Mouse (Mus musculus) embryonic facial prominence, embryonic 13.5 days (tissue): ENCODE data around the gene Nol11. TPM values are rescaled to one million over a fixed set of nuclear protein-coding genes. Genes with fewer than 3 reads are reported as not detected.
A peak's percentile ranks its signal among the peaks of the same experiment; 100 is the strongest.
"Not testable (repeated sequence)": the region's sequence is repeated elsewhere in the genome, so short reads cannot be mapped to it uniquely, and the experiment has no call there.

ENCODE experiments used
- ATAC-seq: fragments of 200-750 bp; cut with Nextera tagmentation; 2 replicates; pipeline ENCODE4 v1.8.0; 2017; ENCODE audit warnings: low read depth; ENCODE audit not compliant: insufficient number of reproducible peaks, insufficient read depth, low FRiP score, low TSS enrichment
- H3K27ac ChIP-seq: fragments of 300-500 bp; sonication (generic); 2 replicates; pipeline ENCODE4 v1.5.1; 2015; ENCODE audit warnings: moderate library complexity, mild to moderate bottlenecking, inconsistent platforms
- H3K27me3 ChIP-seq: fragments of 300-500 bp; sonication (generic); 2 replicates; pipeline ENCODE4 v1.6.1; 2015; ENCODE audit warnings: mild to moderate bottlenecking, inconsistent platforms
- H3K36me3 ChIP-seq: fragments of 300-500 bp; sonication (generic); 2 replicates; pipeline ENCODE4 v1.6.1; 2015; ENCODE audit warnings: mild to moderate bottlenecking, inconsistent platforms
- H3K4me1 ChIP-seq: fragments of 300-500 bp; sonication (generic); 2 replicates; pipeline ENCODE4 v1.6.1; 2015; ENCODE audit warnings: inconsistent platforms
- H3K4me2 ChIP-seq: fragments of 300-500 bp; sonication (generic); 2 replicates; pipeline ENCODE4 v1.6.1; 2015; ENCODE audit warnings: moderate library complexity, mild to moderate bottlenecking, inconsistent platforms
- H3K4me3 ChIP-seq: fragments of 300-500 bp; sonication (generic); 2 replicates; pipeline ENCODE4 v1.5.1; 2015; ENCODE audit warnings: mild to moderate bottlenecking, inconsistent platforms
- H3K9ac ChIP-seq: fragments of 300-500 bp; sonication (generic); 2 replicates; pipeline ENCODE4 v1.6.1; 2015; ENCODE audit warnings: mild to moderate bottlenecking, inconsistent platforms
- H3K9me3 ChIP-seq: fragments of 300-500 bp; sonication (generic); 2 replicates; pipeline ENCODE4 v1.6.1; 2016; ENCODE audit warnings: inconsistent platforms
- WGBS: fragments of 180-500 bp; shearing (Covaris S2); methylation state at CpG from one replicate; pipeline ENCODE4 v1.1.7; 2015; ENCODE audit warnings: mixed read lengths; 5-methylcytosine and 5-hydroxymethylcytosine counted together
- polyA plus RNA-seq: library from polyadenylated mRNA; unstranded; fragments of >200 nt; fragmentation: Nextera tagmentation; extraction: Ambion mirVana; gene quantifications from 2 replicates; pipeline ENCODE4 v1.2.1, GENCODE M21; 2015

The Nol11 gene
- polyA plus RNA-seq, 1 experiment from 2014 or later = 61.4 TPM

GRCm38 (mm10) chr11:107130879-107131748, 58.1 kb downstream of the Nol11 start:
- under 1% methylated on average over 55 of the region's 65 CpGs for whole genome bisulfite sequencing
- peak; percentile 59 for ATAC-seq
- peak overlapping the region; percentile 77 for H3K4me2 ChIP-seq

GRCm38 (mm10) chr11:107130221-107130788, 58.9 kb downstream of the Nol11 start:
- peak overlapping the region; percentile 77 for H3K4me2 ChIP-seq
- ATAC-seq = no peak
- no peaks in the 10 kb centered on the region for H3K27me3 ChIP-seq
- H3K36me3 ChIP-seq = no peaks in the 10 kb centered on the region
- peak overlapping the region; percentile 96 for H3K9ac ChIP-seq
- 2% methylated on average over 18 of the region's 18 CpGs for WGBS
- peak overlapping the region; percentile 95; the same call in 1 of the 2 replicates for H3K27ac ChIP-seq
- no peaks in the 10 kb centered on the region for H3K9me3 ChIP-seq
- peaks cover 20% of the 10 kb centered on the region for H3K4me1 ChIP-seq
- H3K4me3 ChIP-seq = peak overlapping the region; percentile 87

More at GRCm38 (mm10) chr11:107130879-107131748, 58.1 kb downstream of the Nol11 start:
- no peaks in the 10 kb centered on the region for H3K36me3 ChIP-seq
- H3K9ac ChIP-seq = peak overlapping the region; percentile 96
- peaks cover 20% of the 10 kb centered on the region for H3K4me1 ChIP-seq
- peak overlapping the region; percentile 95 for H3K27ac ChIP-seq
- peak overlapping the region; percentile 87 for H3K4me3 ChIP-seq
- no peaks in the 10 kb centered on the region for H3K9me3 ChIP-seq
- H3K27me3 ChIP-seq = no peaks in the 10 kb centered on the region

GRCm38 (mm10) chr11:107129641-107130040, 59.5 kb downstream of the Nol11 start:
- Histone ChIP-seq H3K9ac (no peak overlapping the region), H3K36me3 (no peaks in the 10 kb centered on the region), H3K9me3 (no peaks in the 10 kb centered on the region), H3K27me3 (no peaks in the 10 kb centered on the region), H3K27ac (no peak overlapping the region), H3K4me1 (peaks cover 25% of the 10 kb centered on the region), H3K4me2 (peak overlapping the region; percentile 77), H3K4me3 (peak overlapping the region; percentile 87)
- 25% methylated on average over 2 of the region's 2 CpGs for whole genome bisulfite sequencing
- no peak for ATAC-seq

- WGBS = 80% methylated on average over 1 of the region's 2 CpGs
- not testable (repeated sequence) for H3K36me3 ChIP-seq, H3K27me3 ChIP-seq, H3K4me3 ChIP-seq, H3K9ac ChIP-seq, ATAC-seq, H3K27ac ChIP-seq, H3K4me2 ChIP-seq, H3K9me3 ChIP-seq
- H3K4me1 ChIP-seq = peaks cover 28% of the 10 kb centered on the region
These were observed 62.5 kb downstream of the Nol11 start for GRCm38 (mm10) chr11:107126716-107127115.

GRCm38 (mm10) chr11:107125011-107125410, 64.2 kb downstream of the Nol11 start:
- Histone ChIP-seq H3K4me2 (no peak overlapping the region), H3K36me3 (peaks cover 5% of the 10 kb centered on the region), H3K4me1 (peaks cover 33% of the 10 kb centered on the region), H3K27ac (no peak overlapping the region), H3K27me3 (no peaks in the 10 kb centered on the region), H3K4me3 (no peak overlapping the region), H3K9ac (no peak overlapping the region), H3K9me3 (no peaks in the 10 kb centered on the region)
- WGBS = 80% methylated on average over 4 of the region's 4 CpGs
- no peak for ATAC-seq

- H3K4me1 ChIP-seq = peaks cover 29% of the 10 kb centered on the region
- H3K4me2 ChIP-seq = 0 out of 2 replicates have a peak overlapping the region, but pooled peaks have one; percentile 5
- no peak for ATAC-seq
- H3K27me3 ChIP-seq = no peaks in the 10 kb centered on the region
- H3K4me3 ChIP-seq = no peak overlapping the region
- H3K27ac ChIP-seq = no peak overlapping the region
- WGBS = 26% methylated on average over 7 of the region's 7 CpGs
- peaks cover 5% of the 10 kb centered on the region for H3K36me3 ChIP-seq
- no peak overlapping the region for H3K9ac ChIP-seq
- H3K9me3 ChIP-seq = no peaks in the 10 kb centered on the region
These were observed 64.9 kb downstream of the Nol11 start for GRCm38 (mm10) chr11:107124327-107124731.

- Histone ChIP-seq H3K4me1 (peaks cover 31% of the 10 kb centered on the region), H3K27me3 (no peaks in the 10 kb centered on the region), H3K27ac (no peak overlapping the region), H3K9ac (no peak overlapping the region), H3K9me3 (no peaks in the 10 kb centered on the region), H3K4me3 (no peak overlapping the region), H3K36me3 (peaks cover 5% of the 10 kb centered on the region), H3K4me2 (no peak overlapping the region)
- 77% methylated on average over 12 of the region's 12 CpGs for WGBS
- no peak for ATAC-seq
These were observed 71.4 kb downstream of the Nol11 start for GRCm38 (mm10) chr11:107117789-107118188.

Other genes starting within 250 kb of the Nol11 start
- gene Kpna2, start 189.8 kb downstream of the Nol11 start, polyA plus RNA-seq = 289 and 398 TPM in 2 replicates
- gene 1810010H24Rik, start 163.7 kb downstream of the Nol11 start, polyA plus RNA-seq = 1.9 and 2.0 TPM in 2 replicates
- 43.8 and 47.7 TPM in 2 replicates for gene Bptf, start 57.3 kb downstream of the Nol11 start, polyA plus RNA-seq